Mouse (Mus musculus) lung, postnatal 14 days (tissue): ENCODE measurements around the gene Rsl1d1.
"Not testable (repeated sequence)": the region's sequence is repeated elsewhere in the genome, so short reads cannot be mapped to it uniquely, and the experiment has no call there.

Experiments used
- DNase-seq: peaks from one replicate; pipeline ENCODE4 v3.0.0; 2021

Gene Rsl1d1

DNA sequence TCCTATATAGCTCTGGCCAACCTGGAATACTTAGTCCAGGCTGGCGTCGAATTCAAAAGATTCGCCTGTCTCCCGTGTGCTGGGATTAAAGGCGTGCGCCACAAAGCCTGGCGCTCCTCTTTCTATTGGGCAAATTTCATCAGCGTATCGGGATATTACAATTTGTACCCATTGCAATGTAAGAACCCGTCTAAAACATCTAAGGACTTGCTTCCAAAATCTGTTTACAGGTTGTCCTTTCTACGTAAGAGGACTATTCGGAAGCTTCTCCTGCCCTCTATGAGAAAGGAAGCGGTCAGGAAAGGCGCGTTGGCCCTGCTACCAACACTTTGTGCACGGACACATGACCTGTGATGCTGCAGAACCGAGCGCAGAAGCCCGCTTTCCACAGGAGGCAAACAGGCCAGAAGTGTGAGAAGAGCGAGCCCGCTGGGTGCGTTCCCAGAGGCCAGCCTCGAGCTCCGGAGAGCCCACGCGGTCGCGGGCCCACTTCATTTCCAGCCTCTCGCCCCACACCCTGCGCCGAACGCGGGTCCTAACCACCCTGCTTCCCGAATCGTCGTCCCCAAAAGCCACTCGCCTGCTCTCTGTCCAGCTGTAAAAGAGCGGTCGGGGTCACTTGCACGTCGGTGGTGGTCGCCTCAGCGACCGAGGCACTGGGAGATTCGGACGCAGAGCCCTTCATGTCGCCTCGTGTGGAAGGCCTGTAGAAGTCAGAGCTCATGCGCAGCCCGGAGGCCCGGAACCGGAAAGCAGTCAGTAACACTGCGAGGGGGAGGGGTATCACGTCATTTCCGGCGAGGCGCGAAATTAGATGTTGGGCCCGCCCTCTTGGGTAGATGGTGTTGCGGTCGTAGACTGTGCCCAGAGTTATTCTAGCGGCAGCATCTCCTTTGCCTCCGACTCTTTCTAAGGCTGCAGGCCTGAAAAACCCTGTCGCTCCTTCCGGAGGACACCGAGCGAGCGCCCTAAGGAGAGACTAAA lies at the start of gene Rsl1d1:
Gene Rsl1d1, minus strand, starts transcription at position 761 of the 984 bp plus-strand sequence.
- peak; percentile 93 for DNase-seq

DNA sequence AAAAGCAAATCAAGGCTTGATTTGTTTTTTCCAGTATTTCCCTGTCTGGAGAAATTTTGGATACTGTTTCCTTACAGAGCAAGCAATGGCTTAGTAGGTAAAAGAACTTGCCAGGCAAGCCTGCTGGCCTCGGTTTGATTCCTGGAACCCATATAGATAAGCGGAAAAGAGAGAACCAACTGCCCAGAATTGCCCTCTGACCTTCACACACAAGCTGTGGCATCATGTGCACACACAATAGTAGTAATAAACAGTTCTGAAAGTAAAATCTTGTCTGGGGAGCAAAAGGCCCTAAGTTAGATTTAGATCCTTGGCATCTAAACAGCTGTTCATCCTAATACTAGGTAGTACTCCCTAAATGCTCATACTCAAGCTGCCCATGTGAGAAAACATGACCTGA lies 44.7 kb upstream of the Rsl1d1 start:
- DNase-seq, result no peak

DNA sequence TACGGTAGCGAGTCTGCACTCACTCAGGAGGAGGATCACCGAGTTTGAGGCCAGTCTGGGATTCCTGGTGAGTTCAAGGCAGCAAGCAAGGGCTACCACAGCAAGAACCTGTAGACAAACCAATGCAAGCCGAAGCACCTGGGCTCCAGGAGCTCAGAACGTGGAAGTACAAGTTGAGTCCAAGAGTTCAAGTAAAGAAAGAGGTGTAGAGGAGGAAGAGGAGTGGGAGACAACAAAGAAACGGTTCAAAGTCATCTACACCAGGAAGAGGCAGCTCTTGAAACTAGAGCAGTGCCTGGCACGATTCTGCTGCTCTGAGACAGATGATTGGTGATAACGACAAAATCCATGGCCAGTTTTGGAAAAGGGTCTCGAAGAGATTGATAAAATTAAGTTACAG lies 42.6 kb upstream of the Rsl1d1 start:
- no peak for DNase-seq

DNA sequence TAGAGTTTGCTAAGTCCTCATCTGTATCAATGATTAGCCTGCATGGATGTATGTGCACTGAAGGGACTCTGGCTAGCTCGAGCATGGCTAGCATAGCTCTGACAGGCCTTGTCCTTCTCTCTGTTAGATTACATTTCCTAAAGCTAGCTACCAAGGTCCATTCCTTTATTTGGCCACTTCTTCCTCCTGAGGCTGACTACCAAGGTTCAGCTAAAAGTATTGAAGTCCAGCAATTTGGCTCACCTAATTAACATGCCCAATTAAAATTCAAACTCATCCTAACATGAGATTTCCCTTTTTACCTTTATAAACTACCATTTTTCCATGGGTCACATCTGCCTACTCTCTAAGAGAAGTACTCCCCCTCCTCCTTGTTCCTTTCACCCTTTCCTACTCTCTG lies 39.3 kb upstream of the Rsl1d1 start:
- DNase-seq, result no peak

DNA sequence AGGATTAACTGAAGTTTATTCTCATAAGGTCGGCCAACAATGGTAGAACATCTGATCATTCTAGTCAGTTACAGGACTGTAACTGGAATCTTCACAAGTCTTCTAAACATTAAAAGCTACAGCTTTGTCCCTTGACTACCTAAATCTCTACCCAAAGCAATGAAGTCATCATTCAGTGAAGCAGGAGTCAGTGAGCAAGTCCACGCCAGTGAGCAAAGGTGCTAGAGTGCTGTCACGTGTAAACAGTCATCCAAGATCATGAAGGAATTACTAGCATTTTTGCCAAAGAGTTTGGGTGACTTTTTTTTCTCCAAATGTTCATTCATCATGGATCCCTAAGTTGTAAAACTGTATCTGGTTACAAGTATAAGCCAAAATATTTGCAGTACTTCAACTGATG lies 14.7 kb upstream of the Rsl1d1 start:
- no peak for DNase-seq

DNA sequence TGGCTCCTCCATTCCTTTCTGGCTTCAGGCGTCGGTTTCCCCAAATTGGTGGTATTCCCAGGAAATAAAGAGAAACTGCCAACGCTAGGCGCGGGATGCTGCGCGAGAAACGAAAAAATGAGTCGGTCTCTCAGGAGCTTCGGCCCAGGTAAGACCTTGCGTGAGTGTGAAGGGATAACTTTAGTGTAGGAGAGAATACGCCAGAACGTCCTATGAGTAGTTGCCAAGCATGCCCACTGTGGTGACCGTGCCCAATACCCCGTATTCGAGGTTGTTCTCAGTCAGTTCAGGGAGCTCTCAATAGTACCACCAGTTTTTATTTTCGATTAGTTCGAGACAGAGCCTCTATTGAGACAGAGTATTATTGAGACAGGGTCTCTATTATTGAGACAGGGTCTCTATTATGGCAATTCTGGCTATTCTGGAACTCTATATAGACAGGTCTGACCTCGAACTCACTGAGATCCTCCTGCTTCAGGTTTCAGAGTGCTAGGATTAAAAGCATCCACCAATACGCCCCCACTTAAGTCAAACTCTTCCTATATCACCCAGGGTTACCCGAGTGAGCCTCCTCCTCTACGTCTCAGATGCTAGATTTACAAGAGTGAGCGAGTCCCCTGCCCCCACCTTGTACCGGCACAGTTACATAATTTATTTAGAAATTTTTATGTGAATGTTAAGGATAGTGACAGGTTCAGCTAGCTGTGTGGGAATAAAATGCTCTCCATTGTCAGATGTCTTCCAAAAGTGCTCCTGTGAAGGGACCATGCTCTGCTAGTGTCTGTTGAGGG lies 664 bp upstream of the Rsl1d1 start:
- no peak for DNase-seq

DNA sequence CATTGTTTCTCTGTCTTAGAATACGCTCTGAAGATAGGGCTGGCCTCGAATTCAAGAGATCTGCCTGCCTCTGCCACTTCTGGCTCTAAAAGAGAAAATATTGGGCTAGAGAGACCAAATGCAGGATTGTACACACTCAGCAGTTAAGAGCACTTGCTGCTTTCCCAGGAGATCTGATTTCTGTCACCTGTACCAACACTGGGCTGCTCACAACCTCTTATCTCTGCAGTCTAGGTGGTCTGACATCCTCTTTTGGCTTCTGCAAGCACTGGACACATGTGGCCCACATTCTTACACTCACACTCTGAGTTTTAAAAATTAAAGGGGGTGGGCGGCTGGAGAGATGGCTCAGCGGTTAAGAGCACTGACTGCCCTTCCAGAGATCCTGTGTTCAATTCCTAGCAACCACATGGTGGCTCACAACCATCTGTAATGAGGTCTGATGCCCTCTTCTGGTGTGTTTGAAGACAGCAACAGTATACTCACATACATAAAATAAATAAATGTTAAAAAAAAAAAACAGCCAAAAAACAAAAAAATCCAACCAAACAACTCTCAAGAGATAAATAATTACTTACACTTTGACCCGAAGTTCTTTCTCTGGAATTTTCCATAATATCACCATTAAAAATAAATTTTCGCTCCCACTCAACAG lies 1.3 kb downstream of the Rsl1d1 start:
- DNase-seq, result no peak

DNA sequence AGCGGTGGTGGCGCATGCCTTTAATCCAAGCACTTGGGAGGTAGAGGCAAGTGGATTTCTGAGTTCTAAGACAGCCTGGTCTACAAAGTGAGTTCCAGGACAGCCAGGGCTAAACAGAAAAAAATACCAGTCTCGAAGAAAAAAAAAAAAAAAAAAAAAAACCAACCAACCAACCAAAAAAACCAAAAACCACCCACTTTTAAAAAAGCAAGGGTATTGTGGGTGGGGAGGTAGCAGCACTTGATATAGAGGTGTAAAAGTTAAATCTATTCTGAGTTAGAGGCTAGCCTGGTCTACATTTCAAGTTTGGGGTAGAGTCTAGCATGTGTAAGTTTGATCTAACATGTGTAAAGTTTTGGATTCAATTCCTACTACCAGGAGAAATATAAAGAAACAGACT lies 2.9 kb downstream of the Rsl1d1 start:
- no peak for DNase-seq

DNA sequence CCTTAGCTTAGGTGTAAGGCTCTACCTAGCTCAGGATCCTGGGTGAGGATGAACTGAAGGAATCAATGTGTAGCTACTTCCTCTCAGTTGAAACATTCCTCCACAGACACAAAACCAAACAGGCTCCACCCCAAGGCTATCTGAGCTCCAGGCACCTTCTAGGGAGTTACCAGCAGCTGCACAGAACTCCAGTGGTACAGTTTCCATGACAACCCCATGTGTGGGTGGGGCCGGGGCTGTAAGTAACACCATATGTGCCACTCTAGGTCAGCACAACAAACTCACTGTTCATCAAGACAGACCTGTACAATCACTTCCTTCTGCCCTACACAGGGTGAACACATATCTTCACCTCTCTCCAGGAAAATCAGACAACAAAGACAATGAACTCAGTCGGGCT lies 4.7 kb downstream of the Rsl1d1 start:
- no peak for DNase-seq

DNA sequence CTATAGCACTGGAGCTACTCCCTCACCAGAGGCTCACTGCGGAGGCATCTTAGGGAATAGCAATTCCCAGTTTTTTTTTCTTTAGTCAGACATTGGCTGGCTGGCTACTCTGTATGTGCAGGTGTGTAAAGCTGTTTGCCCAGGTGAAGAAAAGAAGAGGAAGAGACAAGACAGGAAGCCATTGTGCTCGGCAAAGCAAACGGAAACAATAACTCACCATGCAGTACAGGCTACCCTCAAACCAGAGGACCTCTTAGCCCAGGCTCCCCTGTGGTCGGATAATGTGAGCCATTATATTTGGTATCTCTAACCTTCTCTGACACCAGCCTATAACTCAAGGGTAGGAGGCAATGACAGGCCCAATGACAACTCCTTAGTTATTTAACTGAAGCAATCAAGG lies 6.1 kb downstream of the Rsl1d1 start:
- DNase-seq, result no peak

DNA sequence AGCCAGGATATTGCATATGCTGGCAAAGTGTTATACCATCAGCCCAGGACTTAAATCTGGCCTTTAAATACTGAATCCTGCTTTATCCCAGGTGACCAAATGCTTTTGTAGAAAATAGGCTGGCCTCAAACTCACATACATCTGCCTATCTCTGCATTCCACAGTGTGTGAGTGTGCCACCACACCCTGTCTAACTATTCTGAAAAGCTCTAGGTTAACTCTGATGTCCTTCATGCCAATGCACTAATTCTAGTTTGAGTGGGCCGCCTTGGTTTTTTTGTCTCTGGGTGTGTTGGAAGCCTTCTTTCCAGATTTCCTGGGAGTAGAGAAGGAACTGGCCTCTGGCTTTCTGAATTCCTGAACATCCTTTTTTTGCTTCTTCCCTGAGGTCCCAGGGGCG lies 9.9 kb downstream of the Rsl1d1 start:
- no peak for DNase-seq

DNA sequence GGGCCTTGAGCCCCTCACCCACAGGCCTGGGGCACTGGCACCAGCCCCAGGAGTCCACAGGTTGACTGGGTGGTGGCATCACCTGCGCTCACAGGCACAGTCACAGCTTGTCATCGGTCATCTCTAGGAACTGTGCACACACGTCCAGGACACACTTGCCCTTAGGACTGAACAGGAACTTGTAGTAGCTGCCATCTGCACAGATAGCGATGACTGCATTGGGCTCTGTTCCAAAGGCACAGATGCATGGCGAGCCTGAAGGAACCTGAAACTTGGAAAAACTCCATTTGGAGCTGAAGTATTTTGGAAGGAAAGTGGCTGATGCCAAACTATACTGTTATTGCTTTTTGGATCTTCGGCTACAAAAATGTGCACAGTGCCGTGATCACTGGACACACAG lies 13.0 kb downstream of the Rsl1d1 start:
- DNase-seq, result no peak

DNA sequence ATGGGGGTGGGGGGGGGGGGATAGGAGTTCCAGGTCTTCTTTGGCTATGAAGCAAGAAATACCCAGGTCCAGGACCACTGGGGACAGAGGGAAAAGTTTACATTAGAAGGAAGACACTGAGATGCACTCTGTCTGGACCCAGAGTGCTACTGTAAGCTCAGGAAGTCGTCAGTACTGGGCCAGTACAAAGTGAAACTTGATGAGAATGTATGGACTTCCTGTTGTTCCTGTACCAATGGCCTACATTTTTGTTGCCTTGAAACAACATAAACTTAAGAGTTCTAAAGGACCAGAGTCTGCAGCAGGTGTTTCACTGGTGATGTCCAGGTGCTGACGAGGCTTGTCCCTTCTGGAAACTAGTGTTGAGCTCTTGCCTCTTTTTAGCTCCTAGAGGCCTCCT lies 25.7 kb downstream of the Rsl1d1 start:
- DNase-seq, result no peak

DNA sequence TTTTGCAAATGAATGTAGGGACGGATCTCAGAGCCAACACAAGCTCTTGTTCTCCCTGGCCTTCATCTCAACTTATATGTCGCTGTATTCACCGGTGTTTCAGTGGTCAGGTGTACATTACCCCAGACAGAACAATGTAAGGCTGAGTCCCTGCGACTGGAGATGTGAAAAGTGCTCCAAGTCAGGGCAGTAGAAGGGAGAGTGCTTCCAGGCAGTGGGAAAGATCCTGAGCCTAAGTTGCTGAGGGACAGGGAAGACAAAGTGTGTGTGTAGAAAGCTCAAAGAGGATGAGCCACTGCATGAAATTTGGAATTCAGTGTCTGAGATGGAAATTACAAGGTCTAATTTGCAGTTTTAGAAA lies 26.3 kb downstream of the Rsl1d1 start:
- DNase-seq, result no peak

DNA sequence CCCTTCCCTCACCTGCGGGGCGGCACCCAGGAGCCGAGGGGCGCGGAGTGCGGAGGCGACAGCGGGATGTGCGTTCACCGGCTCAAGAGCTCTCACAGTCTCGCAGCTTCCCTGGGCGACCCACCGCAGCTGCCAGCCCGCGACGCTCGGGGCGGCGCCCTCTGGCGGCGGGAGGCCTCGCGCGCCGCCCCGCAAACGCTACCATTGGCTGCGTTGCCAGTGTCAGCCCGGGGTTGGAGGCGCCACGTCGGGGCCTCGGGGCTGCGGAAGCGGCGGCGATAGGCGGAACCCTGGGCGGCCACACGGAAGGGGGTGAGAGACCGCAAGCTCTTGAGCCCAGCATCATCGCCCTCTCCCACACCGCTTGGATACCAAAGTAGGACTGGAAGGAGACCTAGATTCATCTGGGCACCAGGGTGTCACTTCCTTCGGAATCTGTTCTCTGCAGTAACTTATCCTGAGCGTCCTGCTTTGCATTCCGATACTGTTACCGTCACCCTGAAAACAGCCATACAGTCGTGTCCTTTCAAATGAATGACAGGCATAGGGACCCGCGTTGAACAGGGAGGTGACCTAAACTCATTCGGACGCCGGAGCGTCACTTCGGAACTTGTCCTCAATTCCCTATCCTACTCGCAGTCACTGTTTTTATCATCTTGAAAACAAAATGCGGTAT lies 26.8 kb downstream of the Rsl1d1 start, which contains the start of gene Zc3h7a:
Gene Zc3h7a, minus strand, starts transcription at position 186 of the 676 bp plus-strand sequence.
- DNase-seq, result peak; percentile 89

DNA sequence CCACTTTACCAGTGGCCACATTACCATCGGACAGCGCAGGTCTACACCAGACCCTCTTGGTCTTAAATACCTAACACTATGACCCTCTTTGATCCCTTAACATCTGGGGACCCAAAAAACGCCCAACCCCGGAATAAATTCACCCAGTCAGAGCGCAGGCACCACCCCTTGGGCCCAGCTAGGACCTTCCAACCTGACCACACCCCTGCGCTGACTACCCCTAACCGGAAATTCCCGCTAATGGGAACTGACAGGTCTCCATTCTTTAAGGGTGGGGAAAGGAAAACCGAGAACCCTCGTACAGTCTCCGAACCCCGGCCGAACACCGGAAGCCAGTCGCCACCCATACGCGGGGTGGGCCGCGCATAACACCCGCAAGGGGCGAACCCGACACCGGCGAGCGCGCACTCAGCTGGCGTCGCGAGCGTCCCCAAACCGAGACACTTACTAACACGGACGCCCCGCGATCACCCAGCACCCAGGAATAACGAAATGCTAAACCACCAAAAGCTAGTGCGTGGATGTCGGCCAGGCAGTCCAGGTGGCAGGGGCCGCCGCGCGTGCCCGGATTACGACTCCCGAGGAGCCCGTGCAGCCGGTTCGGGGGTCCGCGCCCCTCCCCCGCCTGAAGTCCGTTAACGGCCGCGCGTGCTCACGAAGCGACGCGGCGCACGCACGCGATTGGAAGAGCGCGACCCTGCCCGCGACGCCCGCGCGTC lies 27.5 kb downstream of the Rsl1d1 start:
- DNase-seq, result peak; percentile 72

DNA sequence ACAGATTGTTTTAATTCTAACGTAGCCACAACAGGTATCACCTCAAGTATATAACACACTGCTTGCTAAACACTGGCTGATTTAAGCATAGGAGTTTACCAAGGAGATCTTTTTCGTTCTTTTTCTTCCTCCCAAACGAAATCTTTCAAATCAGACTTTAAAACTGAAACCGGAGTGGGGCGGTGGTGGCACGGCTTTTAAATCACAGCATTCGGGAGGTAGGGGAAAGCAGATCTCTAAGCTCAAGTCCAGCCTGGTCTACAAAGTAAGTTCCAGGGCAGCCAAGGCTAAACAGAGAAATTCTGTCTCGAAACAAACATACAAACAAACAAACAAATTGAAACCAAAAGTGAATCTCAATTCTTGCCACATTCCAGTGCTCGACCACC lies 28.0 kb downstream of the Rsl1d1 start:
- no peak for DNase-seq

DNA sequence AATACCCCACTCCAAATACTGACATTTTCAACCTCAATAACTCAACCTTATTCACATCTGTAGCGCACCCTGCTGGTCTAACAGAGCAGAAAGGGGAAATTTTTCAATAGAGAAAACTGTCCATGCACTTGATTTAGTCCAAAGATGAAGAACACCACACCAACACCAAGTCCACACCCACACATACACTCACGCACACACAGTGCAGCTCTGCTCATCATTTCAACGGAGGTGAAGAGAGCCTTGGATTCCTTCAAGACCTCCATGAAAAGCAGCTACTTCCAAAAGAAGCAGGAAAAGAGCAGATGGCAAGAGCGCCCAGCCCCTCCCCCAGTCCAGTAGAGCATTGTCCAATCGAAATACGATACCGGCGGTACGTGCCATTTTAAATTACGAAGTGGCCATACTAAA lies 28.5 kb downstream of the Rsl1d1 start:
- peak; percentile 63 for DNase-seq

DNA sequence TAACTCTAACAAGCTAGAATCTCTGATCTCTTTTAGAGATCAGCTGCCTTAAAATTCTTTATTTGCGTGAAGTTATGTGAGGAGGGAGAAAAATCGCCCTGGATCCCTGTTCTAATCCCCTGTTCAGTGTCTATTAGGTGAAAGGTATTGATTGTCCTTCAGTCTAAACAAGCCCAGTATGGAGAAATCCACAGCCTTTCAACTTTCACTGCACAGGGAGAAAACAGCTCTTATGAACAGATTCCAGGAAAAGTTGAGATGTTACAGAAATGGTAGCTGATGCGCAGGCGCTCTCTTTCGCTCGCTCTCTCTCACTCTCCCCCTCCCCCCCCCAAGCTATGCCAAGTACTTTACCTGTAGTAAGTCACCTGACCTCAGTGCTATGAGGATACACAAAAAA lies 31.5 kb downstream of the Rsl1d1 start:
- DNase-seq, result no peak

DNA sequence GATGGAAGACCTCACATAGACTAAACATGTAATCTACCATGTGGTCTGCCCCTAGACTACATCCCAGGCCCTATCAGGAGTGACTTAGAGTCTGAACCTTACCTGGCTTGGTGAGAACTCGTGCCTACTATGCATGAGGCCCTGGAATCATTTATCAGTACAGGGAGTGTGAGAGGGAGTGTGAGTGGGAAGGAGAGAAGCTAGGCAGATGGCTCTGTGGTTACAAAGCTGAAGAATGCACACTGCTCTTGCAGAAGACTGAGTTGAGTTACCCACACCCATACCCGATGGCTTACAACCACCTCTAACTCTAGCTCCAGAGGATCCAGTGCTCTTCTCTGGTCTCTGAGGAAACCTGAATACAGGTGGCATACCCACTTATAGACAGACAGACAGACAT lies 36.7 kb downstream of the Rsl1d1 start:
- DNase-seq, result no peak

DNA sequence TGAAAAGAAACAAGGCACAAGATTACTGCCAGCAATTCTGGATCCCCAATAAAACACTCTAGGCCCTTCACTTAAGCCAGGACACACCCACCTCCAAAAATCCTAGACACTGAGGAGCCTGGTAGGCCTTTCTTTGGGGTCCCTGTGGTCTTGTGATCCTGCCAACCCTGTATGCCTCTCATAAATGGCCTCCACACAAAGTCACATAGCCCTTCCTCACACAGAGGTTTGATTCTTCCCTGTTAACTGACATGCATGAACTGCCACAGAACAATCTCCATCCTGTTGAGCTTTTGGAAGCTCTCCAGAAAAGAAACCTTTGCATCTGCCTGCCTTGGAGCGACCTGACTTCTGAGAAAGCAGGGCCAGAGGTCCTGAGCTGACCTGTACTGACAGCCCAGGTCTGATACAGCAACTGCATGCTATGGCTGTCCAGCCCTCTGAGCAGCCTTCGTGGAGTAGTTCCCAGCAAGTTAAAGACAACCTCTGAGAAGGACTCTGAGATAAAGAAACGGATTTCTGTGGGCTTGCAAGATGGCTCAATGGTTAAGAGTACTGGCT lies 38.4 kb downstream of the Rsl1d1 start:
- no peak for DNase-seq

DNA sequence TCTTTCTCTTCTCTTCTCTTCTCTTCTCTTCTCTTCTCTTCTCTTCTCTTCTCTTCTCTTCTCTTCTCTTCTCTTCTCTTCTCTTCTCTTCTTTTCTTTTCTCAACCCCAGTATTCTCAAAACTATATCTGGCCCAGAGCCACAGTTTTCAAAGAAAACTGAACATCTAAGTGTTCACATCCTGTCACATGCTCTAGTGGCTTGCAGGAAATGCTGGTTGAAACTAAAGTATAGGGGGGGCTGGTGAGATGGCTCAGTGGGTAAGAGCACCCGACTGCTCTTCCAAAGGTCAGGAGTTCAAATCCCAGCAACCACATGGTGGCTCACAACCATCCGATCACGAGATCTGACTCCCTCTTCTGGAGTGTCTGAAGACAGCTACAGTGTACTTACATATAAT lies 45.4 kb downstream of the Rsl1d1 start:
- DNase-seq, result not testable (repeated sequence)
